Mouse (Mus musculus): ENCODE measurements at regions not wholly inside any gene's neighbourhood (a gene's known extent, or its start where the extent isn't known, plus 50 kb on each side); places are given as distances from the start of the nearest gene placed in this dataset.

GRCm38 (mm10) chr15:60309909-60310308 is 293.5 kb upstream of the 4933412E24Rik start:
- TF ChIP-seq POLR2AphosphoS2 (IDR thresholded peaks at IDR 0.05; ENCODE audit: low read depth, low read length): no peak
- no peak for TF ChIP-seq HCFC1 (IDR thresholded peaks at IDR 0.05; ENCODE audit: low read depth, low read length)
- TF ChIP-seq MYC (IDR thresholded peaks at IDR 0.05; ENCODE audit: low read depth, low read length): no peak
- no peak for TF ChIP-seq SMC3 (IDR thresholded peaks at IDR 0.05; ENCODE audit: low read depth, low read length)
- no peak for TF ChIP-seq UBTF (IDR thresholded peaks at IDR 0.05; ENCODE audit: low read depth, low read length)
- TF ChIP-seq CTCF (conservative IDR thresholded peaks at IDR 0.05 in 1 of 2, IDR thresholded peaks at IDR 0.05 in 1 of 2; ENCODE audit: low read depth in 2 of 2, low read length in 2 of 2): no peak
- no peak for TF ChIP-seq MXI1 (IDR thresholded peaks at IDR 0.05; ENCODE audit: low read depth, low read length)
- TF ChIP-seq TCF12 (IDR thresholded peaks at IDR 0.05; ENCODE audit: low read depth, low read length): no peak
